Mouse (Mus musculus) thymus, postnatal 25 days (tissue): ENCODE results near the gene Aloxe3.
A peak's percentile ranks its signal among the peaks of the same experiment; 100 is the strongest.

ENCODE experiments used
- DNase-seq: peaks from one replicate; pipeline ENCODE4 v3.0.0; 2022

The Aloxe3 gene

DNA sequence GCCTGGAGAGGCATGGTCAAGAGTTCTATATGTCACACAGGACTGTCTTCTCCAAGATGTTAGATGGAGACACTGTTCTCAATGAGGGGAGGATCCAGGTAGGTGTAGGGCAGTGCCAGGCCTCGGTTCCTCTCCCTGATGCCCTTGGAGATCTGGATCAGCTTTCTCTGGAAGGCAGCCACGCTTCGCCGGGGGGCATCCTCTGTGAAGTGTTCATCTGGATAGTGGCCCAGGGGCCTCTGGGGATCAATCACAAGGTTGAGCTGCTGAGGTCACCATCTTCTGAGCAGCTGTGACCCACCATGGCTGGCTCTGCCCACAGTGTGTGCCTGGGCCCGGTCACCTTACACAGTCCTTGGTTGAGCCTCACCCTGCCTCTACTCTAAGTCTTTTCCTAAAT lies 59.3 kb downstream of the Aloxe3 start:
- DNase-seq = no peak

- DNase-seq = no peak
Measured at GRCm38 (mm10) chr11:69185936-69186335, 60.2 kb downstream of the Aloxe3 start.

DNA sequence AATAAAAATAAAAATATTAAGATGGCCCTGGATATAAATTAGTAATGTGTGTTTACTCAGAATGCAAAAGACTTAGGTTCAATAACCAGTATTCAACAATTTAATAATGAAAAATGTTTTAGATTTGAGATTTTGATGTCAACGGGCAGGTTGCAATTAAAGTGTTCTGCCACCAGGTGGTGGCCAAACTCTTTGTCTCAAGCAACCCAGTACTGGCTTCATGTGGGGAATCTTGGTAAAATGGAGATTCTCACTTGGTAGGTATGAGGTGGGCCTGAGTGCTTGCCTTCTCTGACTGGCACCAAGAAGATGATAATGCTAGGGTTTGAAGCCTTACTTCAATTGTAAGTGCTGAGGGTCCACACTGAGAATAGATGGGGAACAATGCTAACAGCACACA lies 67.1 kb downstream of the Aloxe3 start:
- DNase-seq = peak; percentile 20

GRCm38 (mm10) chr11:69196766-69197165 lies 71.1 kb downstream of the Aloxe3 start:
- DNase-seq = no peak

DNA sequence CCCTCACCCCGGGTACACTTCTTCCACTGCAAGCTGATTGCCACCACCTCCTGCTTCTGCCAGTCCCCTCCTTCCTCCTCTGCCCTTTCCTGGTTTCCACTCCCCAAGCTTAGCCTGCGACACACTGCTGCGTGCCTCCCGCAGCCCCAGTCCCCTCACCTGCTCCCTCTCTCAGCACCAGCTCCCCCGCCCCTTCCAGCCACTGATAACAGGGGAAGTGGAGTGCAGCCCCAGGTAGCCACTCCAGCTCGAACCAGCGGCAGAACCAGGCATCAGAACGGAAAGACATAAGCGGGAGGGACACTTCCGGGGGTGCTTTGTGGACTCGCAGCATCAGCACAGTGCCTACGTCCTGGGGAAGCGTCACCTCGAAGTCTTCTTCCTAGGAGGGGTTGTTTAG lies 71.5 kb downstream of the Aloxe3 start:
- peak; percentile 18 for DNase-seq

DNA sequence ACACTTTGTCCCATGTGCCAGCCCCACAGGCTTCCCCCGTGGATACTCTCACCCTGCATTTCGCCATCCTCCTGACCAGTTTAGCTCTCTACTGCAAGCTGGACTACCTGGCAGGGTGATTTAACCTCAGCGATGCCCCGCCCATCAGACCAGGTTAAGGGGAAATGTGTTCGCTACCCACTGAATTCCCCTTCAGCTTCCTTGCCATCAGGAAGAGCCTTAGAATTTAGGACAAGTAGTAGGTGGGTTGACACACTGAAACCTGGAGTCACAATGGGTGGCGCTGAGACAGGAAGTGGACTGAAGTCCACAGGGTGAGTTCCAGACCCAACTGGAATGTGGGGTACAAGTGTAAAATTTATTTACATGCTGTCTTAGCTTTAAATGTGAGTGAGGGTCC lies 72.0 kb downstream of the Aloxe3 start, which contains the start of gene Alox8:
Gene Alox8, minus strand, starts transcription at position 101 of the 400 bp plus-strand sequence.
- DNase-seq = no peak
